Mouse (Mus musculus): ENCODE measurements at regions not wholly inside any gene's neighbourhood (a gene's known extent, or its start where the extent isn't known, plus 50 kb on each side); places are given as distances from the start of the nearest gene placed in this dataset.
"Not testable (repeated sequence)": the region's sequence is repeated elsewhere in the genome, so short reads cannot be mapped to it uniquely, and the experiment has no call there.

- no peak for DNase-seq (ENCODE audit: low read depth, low spot score)
Observed at GRCm38 (mm10) chr5:39336484-39336985, 418.7 kb downstream of the Hs3st1 start.

- DNase-seq (ENCODE audit: low read depth, low spot score), result no peak
Observed at GRCm38 (mm10) chr5:39335321-39335720, 420.0 kb downstream of the Hs3st1 start.

- DNase-seq (ENCODE audit: low read depth, low spot score), result no peak
Observed at GRCm38 (mm10) chr5:39334241-39334640, 421.0 kb downstream of the Hs3st1 start.

DNA sequence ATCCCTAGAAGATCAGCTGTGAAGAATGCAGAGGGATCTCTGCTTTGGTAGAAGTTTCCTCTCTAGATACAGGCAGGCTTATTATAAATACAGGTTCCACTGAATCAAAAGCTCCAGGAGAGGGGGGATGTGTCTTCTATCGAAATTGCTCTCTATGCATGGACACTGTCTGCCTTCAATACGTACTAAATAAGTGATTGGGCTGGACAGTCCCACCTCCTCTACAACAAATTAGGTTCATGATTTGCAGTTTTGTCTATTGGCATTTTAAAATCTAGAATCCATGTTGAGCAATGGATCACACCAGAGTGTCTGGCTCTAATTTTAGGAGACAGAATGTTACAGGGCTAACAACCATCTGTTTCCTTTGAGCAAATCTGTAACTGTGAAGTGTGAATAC is 429.9 kb downstream of the Hs3st1 start:
- DNase-seq (ENCODE audit: low read depth, low spot score), result no peak

- no peak for DNase-seq (ENCODE audit: low read depth, low spot score)
Observed at GRCm38 (mm10) chr5:39316478-39316877, 438.8 kb downstream of the Hs3st1 start.

DNA sequence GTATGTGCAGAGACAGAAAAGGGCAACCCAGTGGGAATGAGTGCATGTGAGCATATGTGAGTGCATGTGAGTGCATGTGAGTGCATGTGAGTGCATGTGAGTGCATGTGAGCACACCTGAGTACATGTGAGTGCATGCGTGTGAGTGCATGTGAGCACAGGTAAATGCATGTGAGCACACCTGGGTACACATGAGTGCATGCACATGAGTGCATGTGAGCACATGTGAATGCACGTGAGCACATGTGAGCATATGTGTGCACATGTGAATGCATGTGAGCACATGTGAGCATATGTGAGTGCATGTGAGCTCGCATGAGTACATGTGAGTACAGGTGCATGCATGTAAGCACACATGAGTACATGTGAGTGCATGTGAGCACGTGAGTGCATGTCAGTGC is 434.6 kb upstream of the Clnk start:
- DNase-seq (ENCODE audit: low read depth, low spot score), result no peak

- no peak for DNase-seq (ENCODE audit: low read depth, low spot score)
Observed at GRCm38 (mm10) chr5:39305794-39306193, 429.2 kb upstream of the Clnk start.

DNA sequence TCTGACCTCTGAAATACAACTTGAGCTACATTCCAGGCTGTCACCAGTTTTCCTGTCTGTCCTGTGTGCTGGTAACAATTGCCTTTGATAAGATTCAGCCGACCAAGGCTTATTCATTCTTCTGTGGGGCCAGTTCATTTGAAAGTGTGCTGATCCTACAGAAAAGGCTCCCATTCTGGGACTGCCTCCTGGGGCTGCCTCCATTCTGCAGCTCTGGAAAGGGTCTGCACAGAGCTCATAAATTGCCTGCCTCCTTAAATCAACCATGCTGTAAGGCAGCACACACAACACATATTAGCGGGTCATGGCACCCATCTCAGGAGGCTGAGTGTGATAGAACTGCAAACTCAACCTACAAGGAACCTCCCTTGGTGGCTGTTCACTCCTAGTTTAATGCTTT is 416.2 kb upstream of the Clnk start:
- peak; percentile 49 for DNase-seq (ENCODE audit: low read depth, low spot score)

- no peak for DNase-seq (ENCODE audit: low read depth, low spot score)
Observed at GRCm38 (mm10) chr5:39281021-39281420, 404.4 kb upstream of the Clnk start.

DNA sequence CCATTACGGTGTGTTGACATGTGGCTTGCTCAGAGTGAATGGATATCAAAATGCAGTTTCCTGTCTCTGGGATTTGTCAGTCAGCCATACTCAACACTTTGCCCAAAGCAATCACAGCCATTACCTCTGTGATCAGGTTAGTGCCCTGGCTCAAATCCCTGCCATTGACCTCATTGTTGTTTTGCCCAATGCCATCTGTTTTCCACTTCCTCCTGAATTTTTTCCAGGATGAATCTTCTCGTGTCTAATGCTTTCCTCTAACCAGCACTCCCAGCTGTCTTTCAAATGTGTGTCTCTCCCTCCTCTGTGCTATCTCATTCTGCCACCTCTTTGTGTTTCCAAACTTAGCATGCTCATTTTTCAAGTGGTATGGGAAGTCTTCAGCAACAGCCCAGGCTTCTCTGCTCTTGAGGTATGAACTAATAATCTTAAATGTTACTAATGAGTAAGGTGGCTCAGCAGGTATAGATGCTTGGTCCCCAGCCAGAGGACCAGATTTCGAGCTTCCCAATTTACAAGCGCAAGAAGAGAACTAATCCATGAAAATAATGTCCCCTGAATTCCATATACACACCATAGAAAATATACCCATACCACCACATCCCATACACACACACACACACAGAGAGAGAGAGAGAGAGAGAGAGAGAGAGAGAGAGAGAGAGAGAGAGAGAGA is 397.2 kb upstream of the Clnk start:
- no peak for DNase-seq (ENCODE audit: low read depth, low spot score)

DNA sequence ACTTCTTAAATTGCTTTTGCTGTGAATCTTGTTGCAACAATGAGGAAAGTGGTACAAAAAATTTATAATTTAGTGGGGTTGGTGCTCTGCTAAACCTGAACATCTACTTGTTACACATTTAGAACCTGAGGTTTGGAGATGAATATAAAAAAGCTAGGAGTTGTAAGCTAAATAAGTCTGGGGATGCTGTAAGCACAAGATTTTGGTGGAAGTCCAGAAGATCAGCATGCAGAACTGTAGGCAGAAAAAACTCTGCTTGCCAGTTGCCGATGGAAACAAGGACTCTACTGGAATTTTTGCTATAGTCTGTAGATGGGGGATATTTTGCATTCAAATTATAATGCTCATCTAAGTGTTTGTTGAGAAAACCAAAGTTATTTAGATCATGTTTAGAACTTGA is 390.5 kb upstream of the Clnk start:
- no peak for DNase-seq (ENCODE audit: low read depth, low spot score)

DNA sequence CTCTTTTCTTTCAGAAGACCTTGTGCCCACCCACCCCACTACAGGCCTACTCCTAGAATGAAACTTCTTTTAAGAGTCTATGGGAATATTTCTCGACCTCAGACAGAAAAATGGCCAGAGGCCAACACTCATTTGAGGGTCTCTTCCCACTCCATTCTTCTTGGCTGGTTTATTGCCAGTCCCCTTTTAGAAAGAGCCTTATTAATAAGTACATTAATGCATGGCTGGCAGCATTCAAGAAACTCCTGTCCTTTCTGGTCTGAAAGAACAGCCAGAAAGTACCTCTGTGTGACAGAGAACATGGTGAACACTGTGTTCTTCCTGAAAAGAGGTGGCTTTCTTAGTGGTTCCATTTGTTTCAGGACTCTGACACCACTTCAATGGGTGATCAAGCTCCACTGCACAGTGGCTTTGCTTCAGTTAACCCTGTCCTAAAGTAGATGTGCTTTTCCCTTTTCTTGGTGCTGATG is 384.1 kb upstream of the Clnk start:
- no peak for DNase-seq (ENCODE audit: low read depth, low spot score)

DNA sequence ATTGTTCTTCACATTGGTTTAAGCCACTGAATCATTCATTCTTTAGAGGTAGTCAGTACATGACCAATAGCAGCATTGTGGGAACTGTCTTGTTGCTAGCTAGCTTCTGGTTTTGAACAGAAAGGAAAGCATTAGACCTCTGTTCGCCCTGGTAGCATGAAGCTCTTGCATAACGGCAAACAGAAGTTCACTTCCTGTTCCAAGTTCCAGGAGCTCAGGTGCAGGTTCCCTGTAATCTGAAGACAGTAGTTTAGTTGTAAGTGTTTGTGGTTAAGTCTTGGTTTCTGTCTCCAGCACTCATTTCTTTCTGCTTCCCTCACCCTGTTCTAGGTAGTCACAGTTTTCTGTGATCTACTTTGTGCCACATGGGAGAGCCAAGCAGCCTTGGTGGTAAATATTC is 381.1 kb upstream of the Clnk start:
- no peak for DNase-seq (ENCODE audit: low read depth, low spot score)

DNA sequence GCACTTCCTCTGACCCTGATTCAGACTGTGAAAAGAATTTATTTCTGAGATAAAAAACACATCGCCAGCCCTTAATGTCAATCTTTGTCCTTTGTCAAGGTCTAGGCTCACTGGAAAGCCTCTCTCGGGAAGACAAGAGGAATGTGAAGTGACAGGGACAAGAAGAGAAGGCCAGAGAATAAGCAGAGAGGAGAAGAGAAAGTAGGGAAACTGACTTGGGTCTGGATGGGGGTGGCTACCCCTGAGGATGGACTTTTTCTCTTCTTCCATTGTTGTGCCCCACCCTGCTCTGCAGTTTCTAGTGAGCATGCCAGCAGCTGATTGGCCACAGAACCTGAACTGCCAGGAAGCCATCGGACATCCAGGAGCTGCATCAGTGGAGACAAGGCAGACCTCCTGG is 375.6 kb upstream of the Clnk start:
- DNase-seq (ENCODE audit: low read depth, low spot score), result no peak

- no peak for DNase-seq (ENCODE audit: low read depth, low spot score)
Observed at GRCm38 (mm10) chr5:39251021-39251420, 374.4 kb upstream of the Clnk start.

DNA sequence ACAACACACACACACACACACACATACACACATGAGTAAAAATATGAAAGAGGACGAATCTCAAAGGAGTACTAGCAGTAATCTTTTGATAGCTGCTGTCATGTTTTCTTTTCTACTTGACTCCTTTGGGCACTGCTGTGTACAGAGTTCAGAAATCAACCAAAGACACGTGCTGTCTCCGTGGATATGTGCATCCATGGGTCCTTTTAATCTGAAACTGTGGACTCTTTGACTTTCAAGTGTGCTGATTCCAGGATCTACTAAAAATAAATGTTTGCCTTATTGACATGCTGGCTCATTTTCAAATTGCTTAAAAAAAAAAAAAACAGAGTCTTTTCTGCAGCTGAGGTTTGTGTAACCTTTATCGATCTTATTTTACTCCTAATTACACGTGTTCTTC is 343.1 kb upstream of the Clnk start:
- no peak for DNase-seq (ENCODE audit: low read depth, low spot score)

- no peak for DNase-seq (ENCODE audit: low read depth, low spot score)
Observed at GRCm38 (mm10) chr5:39216326-39216725, 339.7 kb upstream of the Clnk start.

DNA sequence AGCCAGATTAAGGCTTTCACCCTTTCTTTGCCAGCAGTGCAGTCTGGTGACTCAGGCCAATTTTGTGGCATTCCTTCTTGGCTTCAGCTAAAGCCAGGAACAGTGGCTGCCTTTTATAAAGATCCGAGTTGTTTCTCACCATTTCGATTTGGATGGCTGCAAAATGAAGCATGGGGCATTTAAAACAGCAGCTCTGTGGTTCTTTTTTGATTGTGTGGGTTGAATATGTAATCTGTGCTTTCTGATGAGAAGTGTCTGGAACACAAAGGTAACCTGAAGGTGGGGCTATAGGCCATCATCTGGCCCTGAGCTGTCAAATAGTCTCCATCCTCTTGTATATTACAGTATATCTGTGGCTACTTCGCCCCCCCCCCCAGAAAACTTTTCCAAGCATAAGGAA is 338.4 kb upstream of the Clnk start:
- DNase-seq (ENCODE audit: low read depth, low spot score), result no peak

- peak; percentile 5 for DNase-seq (ENCODE audit: low read depth, low spot score)
Observed at GRCm38 (mm10) chr5:39212550-39212949, 335.9 kb upstream of the Clnk start.

GRCm38 (mm10) chr5:39198856-39199255 is 322.2 kb upstream of the Clnk start:
- peak; percentile 9 for DNase-seq (ENCODE audit: low read depth, low spot score)

DNA sequence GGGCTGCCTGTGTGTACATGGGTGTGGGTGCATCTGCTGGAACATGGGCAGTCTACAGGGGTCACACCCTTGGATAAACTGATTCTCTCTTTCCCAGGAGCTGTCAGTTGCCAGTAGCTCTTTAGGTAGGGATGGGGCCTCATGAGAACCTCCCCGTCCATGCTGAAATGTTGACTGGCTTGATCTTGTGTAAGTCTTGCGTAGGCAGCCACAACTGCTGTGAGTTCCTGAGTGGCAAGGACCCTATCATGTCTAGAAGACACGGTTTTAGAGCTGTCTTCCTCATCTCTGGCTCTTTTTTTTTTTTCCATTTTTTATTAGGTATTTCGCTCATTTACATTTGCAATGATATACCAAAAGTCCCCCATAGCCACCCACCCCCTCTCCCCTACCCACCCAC is 314.5 kb upstream of the Clnk start:
- not testable (repeated sequence) for DNase-seq (ENCODE audit: low read depth, low spot score)

DNA sequence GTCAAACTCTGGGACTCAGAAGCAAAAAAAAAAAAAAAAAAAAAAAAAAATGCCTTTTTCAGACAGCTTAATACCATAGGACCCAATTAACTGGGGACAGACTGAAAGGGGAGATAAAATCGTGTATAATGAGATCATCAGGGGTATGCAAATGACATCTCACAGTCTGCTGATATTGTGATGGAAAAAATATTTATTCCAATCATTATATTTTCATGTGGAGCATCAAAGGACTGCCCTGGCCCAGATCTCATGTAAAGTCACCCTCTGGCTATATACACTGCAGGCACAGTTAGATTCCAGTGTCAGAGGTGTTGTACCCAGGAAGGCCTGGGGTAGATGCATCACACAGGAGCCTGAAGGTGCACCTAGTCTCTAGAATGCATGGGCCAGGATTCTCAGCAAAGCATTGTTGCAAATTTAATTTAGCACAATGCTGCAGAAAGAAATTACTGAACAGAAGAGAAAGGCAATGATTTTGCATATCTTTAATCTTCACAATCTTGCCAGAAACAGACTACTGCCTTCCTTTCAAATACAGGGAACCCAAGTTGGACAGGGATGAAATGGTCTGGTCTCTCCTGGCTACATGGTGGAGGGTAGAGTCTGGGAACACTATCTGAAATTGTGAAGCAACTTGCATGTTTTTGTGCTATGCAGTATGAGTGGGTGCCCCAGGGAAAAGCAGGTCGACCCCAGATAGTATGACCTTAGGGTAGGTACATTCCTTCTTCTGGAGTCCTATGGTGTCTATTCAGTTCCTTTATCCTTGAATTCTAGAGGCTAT is 305.2 kb upstream of the Clnk start:
- DNase-seq (ENCODE audit: low read depth, low spot score), result no peak

- DNase-seq (ENCODE audit: low read depth, low spot score), result peak; percentile 4
Observed at GRCm38 (mm10) chr5:39181028-39181427, 304.4 kb upstream of the Clnk start.
